Mouse (Mus musculus) skeletal muscle tissue, adult 2 months (tissue): ENCODE data around the gene Gm13539.
A peak's percentile ranks its signal among the peaks of the same experiment; 100 is the strongest.

Experiments used
- DNase-seq: peaks from one replicate; pipeline ENCODE4 v3.0.0-alpha.2; 2012; ENCODE audit warnings: low read depth, low spot score

Gene Gm13539

DNA sequence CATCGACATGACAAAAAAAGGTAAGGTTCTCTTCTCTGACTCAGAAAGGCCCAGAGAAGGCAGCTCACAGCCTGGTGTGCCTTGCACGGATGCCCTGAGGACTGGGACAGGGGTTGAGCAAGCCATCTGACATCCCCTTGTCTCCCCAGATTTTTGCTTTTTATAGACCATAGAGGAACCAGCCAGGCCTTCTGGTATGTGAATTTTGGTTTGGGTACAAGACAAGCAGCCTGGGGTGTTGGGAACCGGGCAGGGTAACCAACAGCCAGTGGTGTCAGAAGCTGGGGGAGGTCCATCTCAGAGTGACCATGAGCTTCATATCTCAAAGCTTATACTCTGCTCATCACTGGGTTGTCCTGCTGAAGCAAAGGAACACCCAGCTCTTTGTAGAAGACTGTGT lies 42.7 kb downstream of the Gm13539 start:
- no peak for DNase-seq

DNA sequence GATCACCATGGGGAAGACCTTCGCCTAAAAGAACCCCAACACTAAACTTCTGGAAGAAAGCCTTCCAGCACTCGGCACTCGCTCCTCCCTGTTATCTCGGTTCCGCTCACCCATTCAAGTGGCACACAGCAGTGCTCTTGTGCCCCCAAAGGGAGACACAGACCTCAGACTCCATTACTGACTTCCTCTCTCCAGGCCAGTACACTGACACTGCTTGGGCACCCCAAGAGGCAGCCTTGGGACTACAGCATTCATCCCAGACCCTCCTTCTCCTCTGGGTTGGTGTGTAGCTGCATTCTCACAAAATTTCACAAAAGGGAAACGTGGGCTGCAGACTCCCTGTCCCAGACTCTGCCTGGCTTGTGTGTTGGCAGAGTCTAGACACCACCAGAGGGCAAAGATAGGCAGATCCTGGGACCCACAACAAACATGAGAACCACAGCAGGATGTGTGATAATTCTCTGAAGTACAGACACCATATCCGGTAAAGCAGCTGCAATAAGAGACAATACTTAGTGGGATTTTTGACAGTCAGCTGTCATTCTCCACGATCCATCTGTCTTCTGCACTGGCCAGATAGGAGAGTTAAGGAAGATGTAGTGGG lies 46.4 kb downstream of the Gm13539 start:
- DNase-seq = no peak

DNA sequence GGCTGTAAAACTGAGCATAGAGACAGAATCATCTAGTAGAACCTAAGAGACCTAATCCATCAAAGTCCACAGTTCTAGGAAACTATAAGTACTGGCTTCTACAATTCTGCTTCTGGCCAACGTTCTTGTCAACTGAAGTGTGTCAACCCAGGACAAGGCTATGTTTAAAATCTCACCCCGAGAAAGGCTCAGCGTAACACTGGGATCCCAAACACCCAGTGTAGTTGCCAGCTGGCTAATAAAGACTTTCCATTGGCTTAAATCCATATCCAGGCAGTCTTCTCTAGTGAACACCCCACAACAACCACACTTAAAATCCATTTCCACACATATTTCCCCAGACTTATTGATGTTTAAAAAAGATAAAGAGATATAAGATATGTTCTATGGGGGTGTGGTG lies 48.7 kb downstream of the Gm13539 start:
- peak; percentile 32 for DNase-seq

DNA sequence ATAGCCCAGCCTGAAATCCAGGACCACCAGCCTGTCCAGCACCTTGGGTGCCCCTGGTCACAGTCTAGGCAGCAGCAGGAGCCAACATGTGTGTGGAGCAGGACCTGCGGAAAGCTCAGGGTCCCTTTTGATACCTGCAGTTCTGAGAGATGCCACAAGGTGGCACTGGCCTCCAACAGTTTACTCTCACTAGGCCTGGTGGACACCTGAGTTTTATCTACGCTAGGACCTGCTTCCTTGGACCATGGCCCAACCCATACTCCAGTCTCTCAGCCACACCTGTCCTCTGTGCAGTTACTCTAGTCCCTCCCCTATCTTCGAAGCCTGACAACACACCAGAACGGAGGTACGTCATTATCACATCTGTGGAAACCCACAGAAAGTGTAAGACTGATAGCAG lies 54.2 kb downstream of the Gm13539 start:
- peak; percentile 40 for DNase-seq
